ENCODE assay signal across 15 mouse cellular contexts in genomic region chr13:45827046-45827596, GRCm38 (mm10).
A peak's percentile ranks its signal among the peaks of the same experiment; 100 is the strongest.
DNase-seq lines count a peak whose midpoint lies in the region; ATAC-seq and TF ChIP-seq lines count a peak whose summit lies in the region.
"Had no signal": no experiment of that assay in that cellular context is flagged by ENCODE, and none has a peak within 500 bp of the region (broad histone marks: within the 10 kb centered on the region; RNA-seq: fewer than 3 reads in every experiment).

No protein-coding gene starts in this region.

- no peak for ATAC-seq in megakaryocyte, adult 5-6 weeks (ENCODE audit: poor library complexity, severe bottlenecking)
- ATAC-seq: inflammation-experienced regulatory T-cells, adult 6 months had no signal

- DNase-seq in gastrocnemius, adult 2 months, result no peak
- no peak for DNase-seq in gastrocnemius, adult 8-10 months (ENCODE audit: low spot score in 2 of 2)
- DNase-seq in left cerebral cortex, adult 2 months (ENCODE audit: extremely low spot score in 1 of 2, low spot score in 2 of 2), result no peak
- no peak for DNase-seq in left cerebral cortex, adult 8-10 months (ENCODE audit: low spot score in 2 of 2)
- DNase-seq in right cerebral cortex, adult 18-20 months, result peak; percentile 39
- no peak for DNase-seq in right cerebral cortex, postnatal 10 days (ENCODE audit: low spot score in 2 of 2)
- DNase-seq: kidney, adult 18-20 months; liver, embryonic 13.5 days had no signal

- no peak overlapping the region for H3K4me3 ChIP-seq in gastrocnemius, adult 2 months
- H3K4me3 ChIP-seq in left cerebral cortex, adult 2 months, result no peak overlapping the region
- H3K4me3 ChIP-seq: embryonic facial prominence, embryonic 10.5 days; heart, embryonic 15.5 days; liver, embryonic 13.5 days; midbrain, embryonic 12.5 days had no signal

- intact Hi-C loops in gastrocnemius, adult 2 months (cut with DNase I), result loop anchor here (10.0 kb wide), 1 partner anchor 138 kb away; the partner anchor contains the start of gene Atxn1
- intact Hi-C loops in left cerebral cortex, adult 2 months (cut with DNase I), result loop anchor here (5.0 kb wide), 1 partner anchor 135 kb away; no protein-coding TSS in a partner anchor

- H3K27ac ChIP-seq in gastrocnemius, adult 2 months, result peak overlapping the region; percentile 10; the same call in 1 of the 2 replicates
- peak overlapping the region; percentile 15; the same call in 1 of the 2 replicates for H3K27ac ChIP-seq in left cerebral cortex, adult 2 months
- H3K27ac ChIP-seq: embryonic facial prominence, embryonic 10.5 days; heart, embryonic 15.5 days; hindbrain, embryonic 14.5 days; liver, embryonic 13.5 days; macrophage; midbrain, embryonic 12.5 days had no signal

- no peak for TF ChIP-seq CTCF in gastrocnemius, adult 2 months (IDR thresholded peaks at IDR 0.05)
- TF ChIP-seq CTCF in left cerebral cortex, adult 2 months (IDR thresholded peaks at IDR 0.05), result no peak
